Mouse (Mus musculus): ENCODE data around the gene Phf21a.

DNA sequence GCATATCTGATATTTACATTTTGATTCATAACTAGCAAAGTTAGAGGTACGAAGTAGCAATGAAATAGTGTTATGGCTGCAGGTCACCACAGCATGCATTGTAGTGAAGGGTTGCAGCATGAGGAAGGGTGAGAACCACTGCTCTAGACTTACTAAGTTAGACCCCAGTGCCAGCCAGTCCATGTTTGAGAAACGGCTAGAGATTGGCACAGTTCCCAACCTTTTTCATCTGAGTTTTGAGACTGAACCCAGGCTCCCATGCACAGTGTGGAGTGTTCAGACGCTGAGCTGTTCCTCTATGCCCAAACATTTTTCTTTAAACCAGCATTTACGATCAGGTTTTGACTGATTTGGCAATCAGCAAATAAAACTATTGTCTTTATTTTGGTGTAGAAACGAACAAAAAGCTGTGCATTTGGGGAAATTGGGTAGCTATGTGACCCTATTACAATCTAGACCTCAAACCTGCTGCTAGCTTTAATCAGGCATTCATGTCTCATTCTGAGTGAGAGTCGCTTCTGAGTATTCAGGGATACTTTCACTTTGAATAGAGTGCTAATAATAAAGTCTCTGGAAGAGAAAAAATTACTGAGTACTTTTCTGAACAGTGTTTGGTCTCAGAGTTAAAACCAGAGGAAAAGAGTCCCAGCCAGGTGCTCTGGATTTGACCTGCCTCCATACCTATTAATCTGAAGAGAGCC is 180.3 kb downstream of the Phf21a start:
- TF ChIP-seq CTCF (IDR thresholded peaks at IDR 0.05; ENCODE audit: low read depth) (no peak), EP300 (IDR thresholded peaks at IDR 0.05; ENCODE audit: low read depth) (no peak)
